Mouse (Mus musculus): ENCODE measurements around the gene Arl2bp. TPM values are rescaled to one million over a fixed set of nuclear protein-coding genes. Genes with fewer than 3 reads are reported as not detected.
A peak's percentile ranks its signal among the peaks of the same experiment; 100 is the strongest.

Gene Arl2bp
- total and polyA plus RNA-seq, 3 experiments: 77.2 to 107 (median 84.1) TPM

- no peaks in the 10 kb centered on the region for H3K79me2 ChIP-seq (replicated peaks; ENCODE audit: control insufficient read depth, insufficient read depth, low read length)
- TF ChIP-seq POLR2A (IDR thresholded peaks at IDR 0.05; ENCODE audit: insufficient read depth, low read depth, low read length) (no peak), EP300 (IDR thresholded peaks at IDR 0.05; ENCODE audit: insufficient read depth, low read depth, low read length) (no peak), CTCF (IDR thresholded peaks at IDR 0.05) (no peak)
- H3K9ac ChIP-seq (ENCODE audit: low read depth, low read length): no peak overlapping the region
- intact Hi-C loops (cut with DNase I): no loop called here
- no peaks in the 10 kb centered on the region for H3K27me3 ChIP-seq (ENCODE audit: control insufficient read depth, insufficient read depth, low read length)
- H3K4me3 ChIP-seq: no peak overlapping the region
- H3K27ac ChIP-seq: no peak overlapping the region
- peaks cover 15% of the 10 kb centered on the region for H3K4me1 ChIP-seq (ENCODE audit: control insufficient read depth, insufficient read depth, low read length)
- WGBS: 72% methylated on average over 8 of the region's 8 CpGs
- no peaks in the 10 kb centered on the region for H3K36me3 ChIP-seq (ENCODE audit: control insufficient read depth, insufficient read depth, low read length)
- DNase-seq: no peak
Measured at GRCm38 (mm10) chr8:94710336-94710735, 43.9 kb downstream of the Arl2bp start.

- peak overlapping the region; percentile 77 for H3K27ac ChIP-seq
- H3K9ac ChIP-seq (ENCODE audit: low read depth, low read length): peak overlapping the region; percentile 6; the same call in 1 of the 2 replicates
- peak; percentile 68 to 73 for DNase-seq
- intact Hi-C loops (cut with DNase I): no loop called here
- H3K79me2 ChIP-seq (replicated peaks; ENCODE audit: control insufficient read depth, insufficient read depth, low read length): no peaks in the 10 kb centered on the region
- H3K27me3 ChIP-seq (ENCODE audit: control insufficient read depth, insufficient read depth, low read length): no peaks in the 10 kb centered on the region
- peak overlapping the region; percentile 14; the same call in 1 of the 2 replicates for H3K4me3 ChIP-seq
- peaks cover 15% of the 10 kb centered on the region for H3K4me1 ChIP-seq (ENCODE audit: control insufficient read depth, insufficient read depth, low read length)
- WGBS: 11% methylated on average over 5 of the region's 5 CpGs
- H3K36me3 ChIP-seq (ENCODE audit: control insufficient read depth, insufficient read depth, low read length): no peaks in the 10 kb centered on the region
- TF ChIP-seq EP300 (IDR thresholded peaks at IDR 0.05; ENCODE audit: insufficient read depth, low read depth, low read length) (0 out of 2 replicates have a peak, but pooled peaks have one; percentile 20), POLR2A (IDR thresholded peaks at IDR 0.05; ENCODE audit: insufficient read depth, low read depth, low read length) (peak; percentile 35; the same call in 1 of the 2 replicates), CTCF (IDR thresholded peaks at IDR 0.05) (no peak)
Measured at GRCm38 (mm10) chr8:94711160-94711718, 44.8 kb downstream of the Arl2bp start.

- H3K4me3 ChIP-seq: no peak overlapping the region
- TF ChIP-seq EP300 (IDR thresholded peaks at IDR 0.05; ENCODE audit: insufficient read depth, low read depth, low read length): no peak
- TF ChIP-seq CTCF (IDR thresholded peaks at IDR 0.05): no peak
- TF ChIP-seq POLR2A (IDR thresholded peaks at IDR 0.05; ENCODE audit: insufficient read depth, low read depth, low read length): no peak
- peaks cover 6% of the 10 kb centered on the region for H3K4me1 ChIP-seq (ENCODE audit: control insufficient read depth, insufficient read depth, low read length)
- no peak overlapping the region for H3K9ac ChIP-seq (ENCODE audit: low read depth, low read length)
- no peaks in the 10 kb centered on the region for H3K36me3 ChIP-seq (ENCODE audit: control insufficient read depth, insufficient read depth, low read length)
- no peak overlapping the region for H3K27ac ChIP-seq
- 63% methylated on average over 5 of the region's 5 CpGs for WGBS
- no peaks in the 10 kb centered on the region for H3K27me3 ChIP-seq (ENCODE audit: control insufficient read depth, insufficient read depth, low read length)
- no peaks in the 10 kb centered on the region for H3K79me2 ChIP-seq (replicated peaks; ENCODE audit: control insufficient read depth, insufficient read depth, low read length)
- no peak for DNase-seq
- intact Hi-C loops (cut with DNase I): no loop called here
Measured at GRCm38 (mm10) chr8:94714556-94714955, 48.2 kb downstream of the Arl2bp start.

DNA sequence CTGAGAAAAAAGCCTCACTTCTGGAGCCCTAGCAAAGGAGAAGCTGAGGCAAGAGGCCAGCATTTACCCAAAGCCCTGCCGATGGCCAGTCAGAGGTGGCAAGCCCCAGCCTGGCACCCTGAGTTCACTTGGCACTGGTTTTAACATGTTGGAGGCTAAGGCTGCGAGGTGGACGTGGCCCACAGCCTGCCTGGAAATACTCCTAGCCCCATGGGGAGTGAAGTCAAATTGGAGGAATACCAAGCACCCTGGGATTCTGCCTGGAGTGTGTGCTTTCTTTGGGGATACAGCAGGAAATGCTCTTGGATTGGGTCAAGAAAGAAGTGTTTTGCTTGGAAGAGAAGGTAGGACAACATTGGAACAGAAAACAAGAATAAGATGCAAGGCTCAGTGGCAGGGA is 49.5 kb downstream of the Arl2bp start:
- whole genome bisulfite sequencing: 55% methylated on average over 3 of the region's 3 CpGs
- no peaks in the 10 kb centered on the region for H3K79me2 ChIP-seq (replicated peaks; ENCODE audit: control insufficient read depth, insufficient read depth, low read length)
- no peak overlapping the region for H3K9ac ChIP-seq (ENCODE audit: low read depth, low read length)
- peaks cover 6% of the 10 kb centered on the region for H3K4me1 ChIP-seq (ENCODE audit: control insufficient read depth, insufficient read depth, low read length)
- no peak overlapping the region for H3K27ac ChIP-seq
- no peaks in the 10 kb centered on the region for H3K36me3 ChIP-seq (ENCODE audit: control insufficient read depth, insufficient read depth, low read length)
- no peaks in the 10 kb centered on the region for H3K27me3 ChIP-seq (ENCODE audit: control insufficient read depth, insufficient read depth, low read length)
- TF ChIP-seq CTCF (IDR thresholded peaks at IDR 0.05) (no peak), POLR2A (IDR thresholded peaks at IDR 0.05; ENCODE audit: insufficient read depth, low read depth, low read length) (no peak), EP300 (IDR thresholded peaks at IDR 0.05; ENCODE audit: insufficient read depth, low read depth, low read length) (no peak)
- H3K4me3 ChIP-seq: no peak overlapping the region
- intact Hi-C loops (cut with DNase I): no loop called here
- DNase-seq: peak in 1 of 2 experiments; percentile 32

DNA sequence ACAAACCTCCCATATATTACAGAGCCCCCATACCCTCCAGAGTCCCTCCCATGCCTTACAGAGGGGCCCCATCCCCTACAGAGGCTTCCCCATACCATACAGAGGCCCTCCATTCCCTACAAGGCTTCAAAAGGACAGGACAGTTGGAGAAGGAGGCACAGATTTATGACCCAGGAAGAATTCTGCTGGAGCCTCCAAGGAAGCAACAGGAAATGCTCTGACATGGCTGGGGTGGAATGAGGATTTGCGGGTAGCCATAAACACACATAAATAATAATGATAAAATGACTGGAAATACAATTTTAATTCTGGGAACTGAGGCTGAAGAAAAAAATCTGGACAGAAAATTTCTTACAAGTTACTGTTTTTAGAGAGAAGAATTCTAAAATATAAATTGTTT is 50.4 kb downstream of the Arl2bp start:
- Histone ChIP-seq H3K79me2 (replicated peaks; ENCODE audit: control insufficient read depth, insufficient read depth, low read length) (no peaks in the 10 kb centered on the region), H3K4me1 (ENCODE audit: control insufficient read depth, insufficient read depth, low read length) (0 out of 2 replicates have a peak, but pooled peaks cover 2% of the 10 kb centered on the region), H3K36me3 (ENCODE audit: control insufficient read depth, insufficient read depth, low read length) (no peaks in the 10 kb centered on the region), H3K27ac (no peak overlapping the region), H3K4me3 (no peak overlapping the region), H3K9ac (ENCODE audit: low read depth, low read length) (no peak overlapping the region), H3K27me3 (ENCODE audit: control insufficient read depth, insufficient read depth, low read length) (no peaks in the 10 kb centered on the region)
- no peak for TF ChIP-seq EP300 (IDR thresholded peaks at IDR 0.05; ENCODE audit: insufficient read depth, low read depth, low read length)
- no peak for TF ChIP-seq POLR2A (IDR thresholded peaks at IDR 0.05; ENCODE audit: insufficient read depth, low read depth, low read length)
- TF ChIP-seq CTCF (IDR thresholded peaks at IDR 0.05): no peak
- no peak for DNase-seq
- intact Hi-C loops (cut with DNase I): no loop called here
- 73% methylated on average over 1 of the region's 1 CpGs for WGBS

Other genes starting within 250 kb of the Arl2bp start
- gene Nlrc5, start 232.2 kb upstream of the Arl2bp start, total RNA-seq (2021): 1 to 10 TPM; 2.3 to 3.7 TPM
- gene Nlrc5, start 232.2 kb upstream of the Arl2bp start, polyA plus RNA-seq (2012; rRNA removed): 3.7 and 4.9 TPM in 2 replicates
- gene Cpne2, start 133.6 kb upstream of the Arl2bp start, total RNA-seq (2021): 1 to 10 TPM; 3.4 to 3.9 TPM
- 8.3 and 14.1 TPM in 2 replicates for gene Cpne2, start 133.6 kb upstream of the Arl2bp start, polyA plus RNA-seq (2012; rRNA removed)
- 10 to 100 TPM; 10.1 to 10.6 TPM for gene Rspry1, start 64.7 kb upstream of the Arl2bp start, total RNA-seq (2021)
- 3.8 and 7.9 TPM in 2 replicates for gene Rspry1, start 64.7 kb upstream of the Arl2bp start, polyA plus RNA-seq (2012; rRNA removed)
- gene Fam192a, start 64.6 kb upstream of the Arl2bp start, total RNA-seq (2021): 10 to 100 TPM; 18.6 to 20.3 TPM
- gene Fam192a, start 64.6 kb upstream of the Arl2bp start, polyA plus RNA-seq (2012; rRNA removed): 13.7 and 17.5 TPM in 2 replicates
- gene Pllp, start 29.7 kb downstream of the Arl2bp start, total RNA-seq (2021): under 1 TPM; 0.55 to 0.63 TPM
- 1.1 and 2.6 TPM in 2 replicates for gene Pllp, start 29.7 kb downstream of the Arl2bp start, polyA plus RNA-seq (2012; rRNA removed)
- gene Ccl22, start 79.0 kb downstream of the Arl2bp start, total RNA-seq (2021): not detected
- gene Ccl22, start 79.0 kb downstream of the Arl2bp start, polyA plus RNA-seq (2012; rRNA removed): 0.14 and 0.41 TPM in 2 replicates
- 1 to 10 TPM; 5.1 to 5.4 TPM for gene Cx3cl1, start 105.4 kb downstream of the Arl2bp start, total RNA-seq (2021)
- 11.3 and 12.0 TPM in 2 replicates for gene Cx3cl1, start 105.4 kb downstream of the Arl2bp start, polyA plus RNA-seq (2012; rRNA removed)
- not detected for gene Ccl17, start 143.9 kb downstream of the Arl2bp start, total RNA-seq (2021)
- 0.62 TPM in 1 of 2 replicates, not detected in the other for gene Ccl17, start 143.9 kb downstream of the Arl2bp start, polyA plus RNA-seq (2012; rRNA removed)
- 100 to 1,000 TPM; 545 to 681 TPM for gene Coq9, start 171.7 kb downstream of the Arl2bp start, total RNA-seq (2021)
- 823 and 843 TPM in 2 replicates for gene Coq9, start 171.7 kb downstream of the Arl2bp start, polyA plus RNA-seq (2012; rRNA removed)
- 10 to 100 TPM; 81.9 to 98.6 TPM for gene Ciapin1, start 171.8 kb downstream of the Arl2bp start, total RNA-seq (2021)
- gene Ciapin1, start 171.8 kb downstream of the Arl2bp start, polyA plus RNA-seq (2012; rRNA removed): 57.2 TPM in 2 replicates
- gene Polr2c, start 190.8 kb downstream of the Arl2bp start, total RNA-seq (2021): 10 to 100 TPM; 55.9 to 69.5 TPM
- gene Polr2c, start 190.8 kb downstream of the Arl2bp start, polyA plus RNA-seq (2012; rRNA removed): 142 and 198 TPM in 2 replicates
- 10 to 100 TPM; 13.7 to 14.8 TPM for gene Dok4, start 209.7 kb downstream of the Arl2bp start, total RNA-seq (2021)
- gene Dok4, start 209.7 kb downstream of the Arl2bp start, polyA plus RNA-seq (2012; rRNA removed): 23.0 and 36.2 TPM in 2 replicates

Measured in heart, adult 2 months (tissue).